Mouse (Mus musculus) heart, embryonic 12.5 days (tissue): ENCODE results near the gene Pipox. TPM values are rescaled to one million over a fixed set of nuclear protein-coding genes. Genes with fewer than 3 reads are reported as not detected.

ENCODE experiments used
- ATAC-seq: fragments of 200-750 bp; cut with Nextera tagmentation; 2 replicates; pipeline ENCODE4 v1.8.0; 2017; ENCODE audit warnings: moderate TSS enrichment, moderate library complexity; ENCODE audit not compliant: insufficient number of reproducible peaks, low FRiP score
- H3K27ac ChIP-seq: fragments of 300-500 bp; sonication (generic); 2 replicates; pipeline ENCODE4 v1.5.1; 2016; ENCODE audit warnings: mild to moderate bottlenecking, moderate library complexity; ENCODE audit not compliant: poor library complexity, severe bottlenecking
- H3K27me3 ChIP-seq: fragments of 300-500 bp; sonication (generic); replicated peaks from 2 replicates; pipeline ENCODE4 v1.6.1; 2016; ENCODE audit warnings: mild to moderate bottlenecking, moderate library complexity
- H3K36me3 ChIP-seq: fragments of 300-500 bp; sonication (generic); 2 replicates; pipeline ENCODE4 v1.6.1; 2016; ENCODE audit warnings: mild to moderate bottlenecking, moderate library complexity
- H3K4me1 ChIP-seq: fragments of 300-500 bp; sonication (generic); replicated peaks from 2 replicates; pipeline ENCODE4 v1.6.1; 2016; ENCODE audit warnings: mild to moderate bottlenecking
- H3K4me2 ChIP-seq: fragments of 300-500 bp; sonication (generic); 2 replicates; pipeline ENCODE4 v1.6.1; 2016; ENCODE audit warnings: mild to moderate bottlenecking, moderate library complexity
- H3K4me3 ChIP-seq: fragments of 300-500 bp; sonication (generic); 2 replicates; pipeline ENCODE4 v1.5.1; 2016; ENCODE audit warnings: mild to moderate bottlenecking
- H3K9ac ChIP-seq: fragments of 300-500 bp; sonication (generic); 2 replicates; pipeline ENCODE4 v1.6.1; 2016; ENCODE audit warnings: mild to moderate bottlenecking, moderate library complexity
- H3K9me3 ChIP-seq: fragments of 300-500 bp; sonication (generic); replicated peaks from 2 replicates; pipeline ENCODE4 v1.6.1; 2016; ENCODE audit warnings: mild to moderate bottlenecking, moderate library complexity
- WGBS: fragments of 180-500 bp; shearing (Covaris S2); methylation state at CpG from one replicate; pipeline ENCODE4 v1.1.7; 2016; 5-methylcytosine and 5-hydroxymethylcytosine counted together
- polyA plus RNA-seq: library from polyadenylated mRNA; unstranded; fragments of >200 nt; fragmentation: Nextera tagmentation; extraction: Ambion mirVana; gene quantifications from 2 replicates; pipeline ENCODE4 v1.2.1, GENCODE M21; 2016

Gene Pipox
- polyA plus RNA-seq, 1 experiment from 2014 or later, result 2.3 TPM

- H3K36me3 ChIP-seq, result no peaks in the 10 kb centered on the region
- no peak for ATAC-seq
- 63% methylated on average over 5 of the region's 5 CpGs for WGBS
- H3K4me1 ChIP-seq, result peaks cover 11% of the 10 kb centered on the region
- H3K9me3 ChIP-seq, result no peaks in the 10 kb centered on the region
- no peak overlapping the region for H3K9ac ChIP-seq
- H3K4me3 ChIP-seq, result no peak overlapping the region
- no peak overlapping the region for H3K27ac ChIP-seq
- peaks cover 76% of the 10 kb centered on the region for H3K27me3 ChIP-seq
- H3K4me2 ChIP-seq, result no peak overlapping the region
These were observed 33.9 kb upstream of the Pipox start for GRCm38 (mm10) chr11:77927837-77928236.

GRCm38 (mm10) chr11:77926666-77927065 lies 32.8 kb upstream of the Pipox start:
- peaks cover 9% of the 10 kb centered on the region for H3K4me1 ChIP-seq
- no peak overlapping the region for H3K27ac ChIP-seq
- H3K4me2 ChIP-seq, result no peak overlapping the region
- no peak for ATAC-seq
- H3K4me3 ChIP-seq, result no peak overlapping the region
- H3K9ac ChIP-seq, result no peak overlapping the region
- H3K27me3 ChIP-seq, result peaks cover 68% of the 10 kb centered on the region
- no peaks in the 10 kb centered on the region for H3K9me3 ChIP-seq
- WGBS, result 18% methylated on average over 9 of the region's 9 CpGs
- no peaks in the 10 kb centered on the region for H3K36me3 ChIP-seq

- H3K27me3 ChIP-seq, result peaks cover 66% of the 10 kb centered on the region
- H3K9ac ChIP-seq, result no peak overlapping the region
- H3K4me2 ChIP-seq, result no peak overlapping the region
- H3K4me1 ChIP-seq, result peaks cover 3% of the 10 kb centered on the region
- no peak overlapping the region for H3K27ac ChIP-seq
- WGBS, result 39% methylated on average over 9 of the region's 9 CpGs
- no peak overlapping the region for H3K4me3 ChIP-seq
- no peaks in the 10 kb centered on the region for H3K9me3 ChIP-seq
- no peaks in the 10 kb centered on the region for H3K36me3 ChIP-seq
- ATAC-seq, result no peak
These were observed 32.2 kb upstream of the Pipox start for GRCm38 (mm10) chr11:77925836-77926657.

- Histone ChIP-seq H3K4me3 (no peak overlapping the region), H3K9ac (no peak overlapping the region), H3K9me3 (no peaks in the 10 kb centered on the region), H3K36me3 (no peaks in the 10 kb centered on the region), H3K4me2 (no peak overlapping the region), H3K27me3 (peaks cover 39% of the 10 kb centered on the region), H3K27ac (no peak overlapping the region), H3K4me1 (no peaks in the 10 kb centered on the region)
- WGBS, result 68% methylated on average over 4 of the region's 4 CpGs
- no peak for ATAC-seq
These were observed 29.4 kb upstream of the Pipox start for GRCm38 (mm10) chr11:77923285-77923684.

GRCm38 (mm10) chr11:77917166-77917565 lies 23.3 kb upstream of the Pipox start:
- Histone ChIP-seq H3K9me3 (no peaks in the 10 kb centered on the region), H3K36me3 (no peaks in the 10 kb centered on the region), H3K4me3 (no peak overlapping the region), H3K27ac (no peak overlapping the region), H3K4me1 (peaks cover 10% of the 10 kb centered on the region), H3K9ac (no peak overlapping the region), H3K27me3 (peaks cover 63% of the 10 kb centered on the region), H3K4me2 (no peak overlapping the region)
- WGBS, result 49% methylated on average over 10 of the region's 10 CpGs
- ATAC-seq, result no peak

- no peaks in the 10 kb centered on the region for H3K9me3 ChIP-seq
- no peak overlapping the region for H3K4me3 ChIP-seq
- H3K4me2 ChIP-seq, result no peak overlapping the region
- 70% methylated on average over 4 of the region's 4 CpGs for WGBS
- ATAC-seq, result no peak
- H3K27ac ChIP-seq, result no peak overlapping the region
- peaks cover 61% of the 10 kb centered on the region for H3K27me3 ChIP-seq
- H3K36me3 ChIP-seq, result no peaks in the 10 kb centered on the region
- H3K4me1 ChIP-seq, result peaks cover 10% of the 10 kb centered on the region
- H3K9ac ChIP-seq, result no peak overlapping the region
These were observed 22.8 kb upstream of the Pipox start for GRCm38 (mm10) chr11:77916741-77917140.

GRCm38 (mm10) chr11:77914598-77915260 lies 20.8 kb upstream of the Pipox start:
- WGBS, result 6% methylated on average over 31 of the region's 32 CpGs

GRCm38 (mm10) chr11:77913505-77913904 lies 19.6 kb upstream of the Pipox start:
- H3K9ac ChIP-seq, result no peak overlapping the region
- no peaks in the 10 kb centered on the region for H3K36me3 ChIP-seq
- no peak overlapping the region for H3K4me2 ChIP-seq
- H3K9me3 ChIP-seq, result no peaks in the 10 kb centered on the region
- H3K4me3 ChIP-seq, result no peak overlapping the region
- peaks cover 70% of the 10 kb centered on the region for H3K27me3 ChIP-seq
- peaks cover 10% of the 10 kb centered on the region for H3K4me1 ChIP-seq
- ATAC-seq, result no peak
- WGBS, result 67% methylated on average over 6 of the region's 6 CpGs
- H3K27ac ChIP-seq, result no peak overlapping the region

More at GRCm38 (mm10) chr11:77914598-77915260, 20.8 kb upstream of the Pipox start:
- Histone ChIP-seq H3K4me1 (peaks cover 10% of the 10 kb centered on the region), H3K4me2 (peak overlapping the region; percentile 47), H3K9ac (no peak overlapping the region), H3K36me3 (no peaks in the 10 kb centered on the region), H3K9me3 (no peaks in the 10 kb centered on the region), H3K4me3 (peak overlapping the region; percentile 11; the same call in 1 of the 2 replicates), H3K27ac (no peak overlapping the region), H3K27me3 (peaks cover 65% of the 10 kb centered on the region)
- no peak for ATAC-seq

- Histone ChIP-seq H3K4me2 (no peak overlapping the region), H3K27me3 (peaks cover 55% of the 10 kb centered on the region)
- 26% methylated on average over 6 of the region's 6 CpGs for WGBS
These were observed 15.9 kb upstream of the Pipox start for GRCm38 (mm10) chr11:77909776-77910175.

GRCm38 (mm10) chr11:77909376-77909775 lies 15.5 kb upstream of the Pipox start:
- no peak for ATAC-seq
- H3K4me1 ChIP-seq, result peaks cover 7% of the 10 kb centered on the region; the same call in 1 of the 2 replicates
- H3K4me2 ChIP-seq, result no peak overlapping the region
- no peak overlapping the region for H3K27ac ChIP-seq
- peaks cover 52% of the 10 kb centered on the region for H3K27me3 ChIP-seq
- H3K9ac ChIP-seq, result no peak overlapping the region
- no peaks in the 10 kb centered on the region for H3K36me3 ChIP-seq
- WGBS, result 34% methylated on average over 5 of the region's 5 CpGs
- no peak overlapping the region for H3K4me3 ChIP-seq
- H3K9me3 ChIP-seq, result no peaks in the 10 kb centered on the region

More at GRCm38 (mm10) chr11:77909776-77910175, 15.9 kb upstream of the Pipox start:
- H3K9me3 ChIP-seq, result no peaks in the 10 kb centered on the region
- peaks cover 10% of the 10 kb centered on the region for H3K4me1 ChIP-seq
- H3K27ac ChIP-seq, result no peak overlapping the region
- H3K9ac ChIP-seq, result no peak overlapping the region
- no peaks in the 10 kb centered on the region for H3K36me3 ChIP-seq
- H3K4me3 ChIP-seq, result no peak overlapping the region
- ATAC-seq, result no peak

GRCm38 (mm10) chr11:77908468-77908867 lies 14.6 kb upstream of the Pipox start:
- peaks cover 43% of the 10 kb centered on the region for H3K27me3 ChIP-seq
- peaks cover 13% of the 10 kb centered on the region for H3K4me1 ChIP-seq
- 43% methylated on average over 4 of the region's 4 CpGs for WGBS
- no peaks in the 10 kb centered on the region for H3K9me3 ChIP-seq
- H3K4me3 ChIP-seq, result no peak overlapping the region
- no peak overlapping the region for H3K27ac ChIP-seq
- no peaks in the 10 kb centered on the region for H3K36me3 ChIP-seq
- no peak overlapping the region for H3K4me2 ChIP-seq
- no peak for ATAC-seq
- no peak overlapping the region for H3K9ac ChIP-seq
